8 mouse cellular contexts compared by ENCODE assay signal in the genomic region with DNA sequence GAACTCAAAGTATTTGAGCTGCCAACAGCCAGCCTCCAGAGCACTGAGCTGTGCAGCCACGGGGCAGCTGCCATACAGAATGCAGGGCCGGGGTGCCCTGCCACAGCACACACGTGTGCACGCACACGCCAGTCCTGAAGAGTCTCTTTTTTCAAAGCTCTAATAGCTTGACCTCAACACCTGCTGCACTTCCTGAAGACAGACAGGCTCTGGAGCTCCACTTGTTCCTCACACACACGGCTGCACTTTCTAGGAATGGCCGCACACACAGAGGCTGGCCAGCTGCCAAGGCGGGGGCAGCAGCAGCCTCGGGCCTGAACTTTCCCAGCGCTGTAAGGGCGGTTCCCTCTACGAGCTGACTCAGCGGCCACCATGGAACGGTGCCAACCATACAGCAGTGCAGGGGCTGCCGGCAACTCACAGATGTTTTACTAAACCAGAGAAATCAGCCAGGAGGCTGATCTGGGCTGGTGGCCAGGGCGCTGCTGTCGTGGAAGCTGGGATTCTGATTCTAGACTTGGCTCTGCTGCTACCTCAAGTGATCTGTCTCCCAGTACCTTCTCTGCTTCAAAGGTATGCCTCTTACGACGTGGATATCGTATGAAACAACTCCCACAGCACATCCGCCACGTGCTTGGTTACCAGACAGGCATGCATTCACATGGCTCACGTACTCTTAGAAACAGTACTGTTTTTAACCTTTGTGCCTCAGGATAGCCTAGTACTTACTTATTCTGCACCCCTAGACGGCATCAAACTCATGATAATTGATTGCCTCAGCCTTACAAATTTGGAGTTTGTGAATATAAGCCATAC. TPM values are rescaled to one million over a fixed set of nuclear protein-coding genes. Genes with fewer than 3 reads are reported as not detected.
DNase-seq lines count a peak whose midpoint lies in the region; ATAC-seq and TF ChIP-seq lines count a peak whose summit lies in the region.

No protein-coding gene starts in this region.

- peak overlapping the region; percentile 43 for H3K4me2 ChIP-seq in hindbrain, embryonic 16.5 days (ENCODE audit: low read length)

- H3K27me3 ChIP-seq in hindbrain, embryonic 16.5 days (replicated peaks; ENCODE audit: control insufficient read depth, insufficient read depth, low read length), result no peaks in the 10 kb centered on the region

- peak overlapping the region; percentile 55; the same call in 1 of the 2 replicates for H3K27ac ChIP-seq in gastrocnemius, adult 2 months
- H3K27ac ChIP-seq in hindbrain, embryonic 16.5 days (ENCODE audit: low read depth, low read length), result peak overlapping the region; percentile 57; the same call in 1 of the 2 replicates

- 5% methylated on average over 24 of the region's 24 CpGs for WGBS in hindbrain, embryonic 16.5 days

- H3K36me3 ChIP-seq in hindbrain, embryonic 16.5 days (ENCODE audit: control insufficient read depth, insufficient read depth, low read length), result peaks cover 3% of the 10 kb centered on the region; the same call in 1 of the 2 replicates

- DNase-seq in T-cell, adult 2 months (ENCODE audit: low spot score), result peak; percentile 78
- DNase-seq in gastrocnemius, adult 2 months, result peak; percentile 93
- peak; percentile 92 to 94 for DNase-seq in left cerebral cortex, adult 18-20 months (ENCODE audit: low spot score in 2 of 2)
- DNase-seq in lung, postnatal 4 days, result peak; percentile 97 to 99
- DNase-seq in right cerebral cortex, adult 2 months (ENCODE audit: low spot score in 2 of 2), result peak; percentile 94
- DNase-seq in urinary bladder, postnatal 14 days (ENCODE audit: low spot score), result peak; percentile 97

- TF ChIP-seq CTCF in gastrocnemius, adult 2 months (IDR thresholded peaks at IDR 0.05), result peak; percentile 14; the same call in 1 of the 2 replicates

- peaks cover 38% of the 10 kb centered on the region for H3K4me1 ChIP-seq in hindbrain, embryonic 16.5 days (ENCODE audit: control insufficient read depth, insufficient read depth, low read depth, low read length)

- peak overlapping the region; percentile 12; the same call in 1 of the 2 replicates for H3K9ac ChIP-seq in hindbrain, embryonic 16.5 days (ENCODE audit: low read depth, low read length)

- peak; percentile 84 for ATAC-seq in common myeloid progenitor, adult 5-6 weeks (replicated peaks; ENCODE audit: low read depth, poor library complexity, severe bottlenecking)
- ATAC-seq in hindbrain, embryonic 16.5 days, result peak; percentile 92

- H3K9me3 ChIP-seq in hindbrain, embryonic 16.5 days (ENCODE audit: control insufficient read depth, low read length), result no peaks in the 10 kb centered on the region

- intact Hi-C loops in gastrocnemius, adult 2 months (cut with DNase I), result no loop called here

- H3K4me3 ChIP-seq in gastrocnemius, adult 2 months, result peak overlapping the region; percentile 56
- H3K4me3 ChIP-seq in hindbrain, embryonic 16.5 days (ENCODE audit: low read length), result peak overlapping the region; percentile 3

RNA-seq across cellular contexts. Expression of a gene that starts 5.1 kb away (rescaled TPM):
- total RNA-seq in common myeloid progenitor, adult 5-6 weeks (2017), result 1.9 and 2.2 TPM in 2 replicates
- 1 to 10 TPM; 3.1 to 3.4 TPM for total RNA-seq in gastrocnemius, adult 2 months (2021)
- polyA plus RNA-seq in hindbrain, embryonic 16.5 days (2015; fragmentation: Nextera tagmentation; extraction: Ambion mirVana), result 5.4 and 8.6 TPM in 2 replicates
- 10 to 100 TPM; 12.3 to 13.5 TPM for total RNA-seq in left cerebral cortex, adult 18-20 months (2021)

Comparison
In these comparisons a context has a peak if more than half of its experiments do, and no peak if none do; other contexts are left out.
1. Peak in every context shown above with its lines: DNase-seq, ATAC-seq, H3K4me3 ChIP-seq and H3K27ac ChIP-seq.